Mouse (Mus musculus): Measurements from ENCODE around the gene Tbc1d9b. TPM values are rescaled to one million over a fixed set of nuclear protein-coding genes. Genes with fewer than 3 reads are reported as not detected.

Gene Tbc1d9b
- polyA plus RNA-seq, 1 experiment: 1.5 TPM

- H3K9me3 ChIP-seq (ENCODE audit: control insufficient read depth, low read length): no peaks in the 10 kb centered on the region
- no peak overlapping the region for H3K4me3 ChIP-seq (replicated peaks)
- no peaks in the 10 kb centered on the region for H3K27me3 ChIP-seq (ENCODE audit: control insufficient read depth)
- no peak for TF ChIP-seq TAL1 (IDR thresholded peaks at IDR 0.05; ENCODE audit: low read length)
- TF ChIP-seq GATA1 (IDR thresholded peaks at IDR 0.05; ENCODE audit: low read length): no peak
- peaks cover 76% of the 10 kb centered on the region for H3K4me1 ChIP-seq (ENCODE audit: control insufficient read depth)
- peaks cover 61% of the 10 kb centered on the region for H3K36me3 ChIP-seq (ENCODE audit: control insufficient read depth)
Observed at GRCm38 (mm10) chr11:50217811-50218210, 86.6 kb downstream of the Tbc1d9b start.

- Histone ChIP-seq H3K9me3 (ENCODE audit: control insufficient read depth, low read length) (no peaks in the 10 kb centered on the region), H3K4me1 (ENCODE audit: control insufficient read depth) (peaks cover 83% of the 10 kb centered on the region), H3K27me3 (ENCODE audit: control insufficient read depth) (no peaks in the 10 kb centered on the region), H3K4me3 (replicated peaks) (no peak overlapping the region), H3K36me3 (ENCODE audit: control insufficient read depth) (peaks cover 60% of the 10 kb centered on the region)
- TF ChIP-seq GATA1 (IDR thresholded peaks at IDR 0.05; ENCODE audit: low read length) (no peak), TAL1 (IDR thresholded peaks at IDR 0.05; ENCODE audit: low read length) (no peak)
Observed at GRCm38 (mm10) chr11:50219833-50220232, 88.6 kb downstream of the Tbc1d9b start.

Other genes starting within 250 kb of the Tbc1d9b start
- gene Rasgef1c, start 229.6 kb upstream of the Tbc1d9b start, polyA plus RNA-seq (2012): not detected in 2 replicates
- gene Rnf130, start 106.0 kb upstream of the Tbc1d9b start, polyA plus RNA-seq (2012): 0.14 and 0.26 TPM in 2 replicates
- 0.79 and 1.3 TPM in 2 replicates for gene Mrnip, start 43.0 kb downstream of the Tbc1d9b start, polyA plus RNA-seq (2012)
- gene Sqstm1, start 79.4 kb downstream of the Tbc1d9b start, polyA plus RNA-seq (2012): 19.5 and 24.0 TPM in 2 replicates
- gene Mgat4b, start 79.5 kb downstream of the Tbc1d9b start, polyA plus RNA-seq (2012): 23.6 and 24.7 TPM in 2 replicates
- not detected in 2 replicates for gene Ltc4s, start 107.2 kb downstream of the Tbc1d9b start, polyA plus RNA-seq (2012)
- 0.47 and 0.68 TPM in 2 replicates for gene Maml1, start 160.9 kb downstream of the Tbc1d9b start, polyA plus RNA-seq (2012)
- gene Canx, start 194.3 kb downstream of the Tbc1d9b start, polyA plus RNA-seq (2012): 3.1 and 8.5 TPM in 2 replicates
- not detected in 2 replicates for gene Cby3, start 223.1 kb downstream of the Tbc1d9b start, polyA plus RNA-seq (2012)
- gene Hnrnph1, start 245.6 kb downstream of the Tbc1d9b start, polyA plus RNA-seq (2012): 12.6 and 16.1 TPM in 2 replicates

All from erythroblast, embryonic 14.5 days (primary cell).